Mouse (Mus musculus) CD4-positive, CD25-positive, alpha-beta regulatory T cell, adult 4 months (primary cell): ENCODE measurements around the gene Galr3. TPM values are rescaled to one million over a fixed set of nuclear protein-coding genes. Genes with fewer than 3 reads are reported as not detected.
"Not testable (repeated sequence)": the region's sequence is repeated elsewhere in the genome, so short reads cannot be mapped to it uniquely, and the experiment has no call there.

ENCODE experiments used
- ATAC-seq: one replicate; pipeline ENCODE4 v1.8.0; 2017
- polyA plus RNA-seq, 2 experiments: library from polyadenylated mRNA; unstranded; fragments of 100-300 nt; shearing (Covaris generic); gene quantifications; one replicate each; pipeline ENCODE4 v1.2.1; 2017

Gene Galr3
- polyA plus RNA-seq, 2 experiments from 2014 or later = not detected

- no peak for ATAC-seq
These were observed 14.1 kb upstream of the Galr3 start for GRCm38 (mm10) chr15:79027291-79028205.

DNA sequence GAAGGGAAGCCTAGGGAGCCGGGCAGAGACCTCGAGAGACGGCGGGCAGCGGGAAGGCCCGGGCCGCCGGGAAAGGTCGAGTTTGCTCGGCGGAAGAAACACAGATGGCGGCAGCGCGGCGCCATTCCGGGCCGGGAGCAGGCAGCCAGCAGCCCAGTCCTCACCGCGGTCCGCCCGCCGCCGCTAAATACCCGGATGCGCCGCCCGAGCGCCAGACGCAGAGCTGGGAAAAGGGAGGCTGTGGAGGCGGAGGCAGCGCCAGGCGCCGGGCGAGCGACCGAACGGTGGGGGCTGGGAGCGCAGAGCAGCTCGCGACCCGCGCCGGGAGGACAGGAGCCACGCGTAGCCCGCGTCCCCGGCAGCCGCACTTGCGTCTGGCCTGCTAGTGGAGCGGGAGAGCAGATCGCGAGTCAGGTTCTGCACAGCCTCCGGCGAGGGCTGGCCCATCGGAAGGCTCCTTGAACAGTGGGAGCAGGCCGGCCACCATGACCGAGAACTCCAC lies 13.4 kb upstream of the Galr3 start, which contains the start of gene H1f0:
TSS of gene H1f0 (plus strand) at position 214 of the 502 bp plus-strand sequence.
- ATAC-seq = peak; percentile 76

DNA sequence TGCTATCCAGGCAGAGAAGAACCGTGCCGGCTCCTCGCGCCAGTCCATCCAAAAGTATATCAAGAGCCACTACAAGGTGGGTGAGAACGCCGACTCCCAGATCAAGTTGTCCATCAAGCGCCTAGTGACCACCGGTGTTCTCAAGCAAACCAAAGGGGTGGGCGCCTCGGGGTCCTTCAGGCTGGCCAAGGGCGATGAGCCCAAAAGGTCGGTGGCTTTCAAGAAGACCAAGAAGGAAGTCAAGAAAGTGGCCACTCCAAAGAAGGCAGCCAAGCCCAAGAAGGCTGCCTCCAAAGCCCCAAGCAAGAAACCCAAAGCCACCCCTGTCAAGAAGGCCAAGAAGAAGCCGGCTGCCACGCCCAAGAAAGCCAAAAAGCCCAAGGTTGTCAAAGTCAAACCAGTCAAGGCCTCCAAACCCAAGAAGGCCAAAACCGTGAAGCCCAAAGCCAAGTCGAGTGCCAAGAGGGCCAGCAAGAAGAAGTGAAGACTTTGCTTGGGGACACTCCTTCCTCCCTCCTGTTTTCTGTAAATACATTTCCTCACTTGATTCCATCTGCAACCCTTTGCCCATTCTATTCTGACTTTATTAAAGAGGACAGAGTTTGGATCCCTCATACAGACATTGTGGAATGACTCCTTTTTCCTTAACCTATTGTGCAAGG lies 12.7 kb upstream of the Galr3 start:
- ATAC-seq = no peak

DNA sequence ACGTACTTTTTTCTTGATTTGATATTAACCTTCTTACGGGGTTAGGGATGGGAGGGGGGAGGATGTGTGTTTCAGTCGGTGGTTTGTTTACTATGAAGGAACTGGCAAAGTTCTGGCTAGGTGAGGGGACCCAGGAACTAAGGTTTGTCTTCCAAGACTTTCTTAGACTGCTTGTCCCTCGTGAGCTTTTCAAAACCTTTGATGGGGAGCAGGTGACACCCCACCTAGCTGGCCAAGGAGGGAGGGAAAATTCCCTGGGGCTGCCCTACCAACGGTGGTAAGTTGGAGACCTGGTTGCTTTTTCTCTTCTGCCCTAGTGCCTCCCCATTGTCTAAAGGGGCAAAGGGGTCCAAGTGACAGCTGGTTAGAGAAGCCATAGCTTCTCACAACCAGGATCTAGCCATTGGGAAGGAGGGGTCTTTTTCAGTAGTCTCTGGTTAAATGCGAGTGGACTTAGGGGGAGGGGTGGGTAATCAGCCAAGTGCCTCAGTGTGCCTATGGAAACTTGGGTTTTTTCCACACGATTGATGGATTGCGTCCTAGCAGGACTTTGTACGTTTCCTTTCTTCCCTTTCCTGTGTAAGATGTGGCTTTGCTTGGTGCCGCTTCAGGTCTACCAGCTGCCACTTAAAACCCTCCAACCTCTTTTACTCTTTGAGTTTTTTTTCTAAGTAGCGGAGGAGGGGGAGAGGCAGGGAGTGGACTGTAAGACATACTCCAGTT lies 12.0 kb upstream of the Galr3 start:
- ATAC-seq = no peak

DNA sequence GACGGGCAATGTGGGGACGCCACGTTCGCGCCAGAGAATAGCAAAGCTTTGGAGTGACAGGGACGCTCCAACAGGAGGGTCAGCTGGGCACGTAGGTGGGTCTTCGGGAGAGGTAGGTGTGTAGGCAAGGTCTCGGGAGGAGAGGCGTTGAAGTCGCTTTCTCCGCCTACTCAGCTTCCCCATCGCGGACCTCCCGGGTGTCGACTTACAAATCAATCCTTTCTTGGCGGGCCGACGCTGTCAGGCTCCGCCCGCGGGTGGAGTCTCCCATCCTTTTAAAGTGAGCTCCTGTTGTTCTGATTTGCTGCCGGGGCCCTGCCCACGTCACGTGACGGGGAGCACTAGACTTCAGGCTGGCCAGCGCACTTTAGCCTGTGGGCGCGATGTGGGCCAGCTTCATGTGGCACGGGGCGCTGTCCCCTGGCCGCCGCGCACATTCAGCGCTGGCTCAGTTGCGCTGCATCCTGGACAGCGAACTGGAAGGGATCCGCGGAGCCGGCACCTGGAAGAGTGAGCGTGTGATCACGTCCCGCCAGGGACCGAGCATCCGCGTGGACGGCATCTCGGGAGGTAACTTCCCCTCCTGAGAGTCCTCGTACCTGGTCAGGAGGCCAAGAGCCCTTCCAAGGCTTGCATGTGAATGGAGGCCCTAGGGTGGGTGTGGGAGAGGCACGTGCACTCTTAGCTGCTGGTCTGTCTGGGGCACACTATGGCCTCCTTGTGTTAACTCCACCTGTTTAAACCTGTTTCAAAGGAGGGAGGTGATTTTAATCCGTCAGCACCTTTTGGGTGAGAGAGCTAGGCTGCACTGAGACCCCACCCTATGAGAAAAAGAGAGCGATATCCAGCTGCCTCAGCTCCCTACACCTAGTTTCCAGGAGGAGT lies 10.9 kb upstream of the Galr3 start:
- ATAC-seq = peak; percentile 83

- not testable (repeated sequence) for ATAC-seq
These were observed 9.8 kb upstream of the Galr3 start for GRCm38 (mm10) chr15:79031908-79032307.

DNA sequence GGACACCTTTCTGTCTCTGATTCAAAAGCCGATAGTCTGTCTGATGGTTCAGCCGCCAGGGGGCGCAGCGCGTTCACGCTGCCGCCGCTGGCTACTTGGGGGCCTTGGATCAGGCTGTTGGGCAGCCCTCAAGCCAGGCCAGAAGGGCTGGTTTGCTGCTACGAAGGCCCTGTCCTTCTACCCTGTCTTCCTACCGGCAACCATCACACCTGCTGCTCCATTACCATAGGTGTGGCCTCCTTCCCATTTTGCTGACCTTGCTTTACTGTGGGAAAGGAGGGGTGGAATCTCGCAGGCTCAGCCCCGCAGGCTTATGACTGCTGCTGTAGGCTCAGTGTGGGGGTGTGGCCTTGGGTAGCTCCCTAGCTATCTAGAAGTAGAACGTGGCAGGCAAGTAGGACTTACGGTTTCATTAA lies 3.8 kb upstream of the Galr3 start:
- no peak for ATAC-seq

GRCm38 (mm10) chr15:79038331-79038730 lies 3.4 kb upstream of the Galr3 start:
- ATAC-seq = no peak

GRCm38 (mm10) chr15:79038853-79039252 lies 2.8 kb upstream of the Galr3 start:
- peak; percentile 92 for ATAC-seq

DNA sequence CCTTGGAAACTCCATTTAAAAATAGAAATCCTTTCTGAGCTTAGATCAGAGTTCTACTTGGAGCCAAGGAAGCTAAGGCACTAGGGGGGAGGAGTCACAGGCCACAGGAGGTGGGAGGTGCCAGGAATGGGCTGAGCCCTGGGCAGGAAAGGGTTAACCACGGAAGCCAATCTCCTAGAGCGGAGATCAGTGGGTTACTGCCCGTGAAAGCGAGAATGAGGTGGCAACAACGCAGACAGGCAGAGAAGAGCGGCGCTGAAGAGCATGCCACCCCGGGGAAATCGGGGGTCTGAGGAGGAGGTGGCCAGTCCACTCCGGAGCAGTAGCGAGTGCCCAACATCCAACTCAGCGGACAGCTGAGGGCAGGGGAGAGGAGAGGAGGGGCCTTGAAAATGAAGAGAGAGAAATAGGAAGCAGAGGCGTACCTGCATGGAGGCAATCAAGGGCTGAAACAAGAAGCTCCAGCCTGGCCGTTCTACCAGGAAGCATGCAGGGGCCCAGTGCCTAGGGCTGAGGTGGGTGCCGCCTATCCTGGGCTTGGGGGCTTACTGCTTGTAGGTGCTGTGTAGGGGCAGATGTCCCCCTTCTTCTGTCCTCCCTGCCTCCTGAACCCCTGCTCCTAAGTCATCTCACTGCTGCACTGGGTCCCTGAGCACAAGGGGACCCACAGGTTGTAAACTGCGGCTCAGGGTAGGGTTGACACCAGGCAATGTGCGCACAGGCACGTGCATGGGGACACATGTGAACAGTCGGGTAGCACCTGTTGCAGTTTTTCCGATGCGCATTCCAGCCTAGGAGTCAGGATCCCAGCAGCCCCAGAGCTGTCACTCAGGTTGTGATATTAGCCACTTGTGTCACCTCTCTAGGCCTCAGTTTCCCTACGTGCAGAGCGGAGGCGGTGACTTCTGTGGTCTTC lies 926 bp upstream of the Galr3 start:
- ATAC-seq = peak; percentile 32

DNA sequence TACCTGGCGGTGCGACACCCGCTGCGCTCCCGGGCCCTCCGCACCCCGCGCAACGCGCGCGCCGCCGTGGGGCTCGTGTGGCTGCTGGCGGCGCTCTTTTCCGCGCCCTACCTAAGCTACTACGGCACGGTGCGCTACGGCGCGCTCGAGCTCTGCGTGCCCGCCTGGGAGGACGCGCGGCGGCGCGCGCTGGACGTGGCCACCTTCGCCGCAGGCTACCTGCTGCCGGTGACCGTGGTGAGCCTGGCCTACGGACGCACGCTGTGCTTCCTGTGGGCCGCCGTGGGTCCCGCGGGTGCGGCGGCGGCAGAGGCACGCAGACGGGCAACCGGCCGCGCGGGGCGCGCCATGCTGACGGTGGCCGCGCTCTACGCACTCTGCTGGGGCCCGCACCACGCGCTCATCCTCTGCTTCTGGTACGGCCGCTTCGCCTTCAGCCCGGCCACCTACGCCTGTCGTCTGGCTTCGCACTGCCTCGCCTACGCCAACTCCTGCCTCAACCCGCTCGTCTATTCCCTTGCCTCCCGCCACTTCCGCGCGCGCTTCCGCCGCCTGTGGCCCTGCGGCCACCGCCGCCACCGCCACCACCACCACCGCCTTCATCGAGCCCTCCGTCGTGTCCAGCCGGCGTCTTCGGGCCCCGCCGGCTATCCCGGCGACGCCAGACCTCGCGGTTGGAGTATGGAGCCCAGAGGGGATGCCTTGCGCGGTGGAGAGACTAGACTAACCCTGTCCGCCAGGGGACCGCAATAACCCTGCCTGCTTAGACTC lies 1.2 kb downstream of the Galr3 start:
- ATAC-seq = no peak

GRCm38 (mm10) chr15:79044837-79045236 lies 3.2 kb downstream of the Galr3 start:
- no peak for ATAC-seq

- no peak for ATAC-seq
These were observed 6.5 kb downstream of the Galr3 start for GRCm38 (mm10) chr15:79048186-79048585.

DNA sequence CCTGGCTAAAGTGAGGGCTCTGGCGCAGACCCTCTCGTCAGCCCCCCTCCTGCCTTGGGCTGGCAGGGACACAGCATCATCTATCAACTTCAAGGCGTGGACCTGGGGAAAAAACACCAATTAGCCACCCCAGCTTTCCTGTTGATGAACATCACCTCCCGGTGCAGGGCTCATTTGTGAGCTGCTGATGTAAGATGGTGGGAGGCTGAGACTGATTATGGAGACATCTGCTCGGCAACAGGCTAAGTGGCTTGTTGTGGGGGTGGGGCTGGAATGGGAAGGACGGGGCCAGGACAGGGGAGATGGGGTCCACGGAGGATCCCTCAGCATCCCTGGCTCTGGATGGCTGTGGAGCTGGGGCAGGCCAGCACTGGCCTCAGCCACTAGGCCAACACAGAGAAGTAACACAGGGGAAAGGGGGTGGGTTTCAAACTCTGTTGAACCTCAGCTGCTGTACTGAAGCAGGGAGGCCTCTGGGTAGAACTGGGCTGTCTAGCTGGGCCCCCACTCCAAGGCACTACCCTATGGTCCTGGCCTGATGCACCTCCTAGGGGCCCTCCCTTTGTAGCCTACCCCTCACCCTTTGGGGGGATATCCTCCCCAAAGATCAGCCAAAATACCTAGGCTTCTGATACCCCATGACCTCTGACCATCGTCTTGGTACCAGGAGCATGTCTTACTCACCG lies 8.6 kb downstream of the Galr3 start:
- ATAC-seq = no peak

DNA sequence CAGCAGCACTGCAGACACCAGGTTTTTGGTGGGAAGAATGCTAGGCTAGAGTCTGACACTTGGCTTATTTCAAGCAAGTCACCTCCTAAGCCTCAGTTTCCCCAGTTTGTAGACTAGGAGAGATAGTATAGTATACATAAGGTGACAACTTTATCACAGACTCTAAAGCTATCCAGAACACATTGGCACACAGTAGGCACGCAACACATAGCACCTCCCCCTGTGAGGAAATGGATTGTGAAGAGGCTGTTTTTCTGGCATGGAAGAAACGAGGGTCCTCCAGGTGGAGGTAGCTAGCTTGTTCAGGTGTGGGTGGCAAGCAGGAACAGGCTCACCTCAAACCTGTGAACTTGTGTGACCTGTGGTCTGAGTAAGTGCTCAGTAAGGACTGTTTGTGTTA lies 9.3 kb downstream of the Galr3 start:
- no peak for ATAC-seq

DNA sequence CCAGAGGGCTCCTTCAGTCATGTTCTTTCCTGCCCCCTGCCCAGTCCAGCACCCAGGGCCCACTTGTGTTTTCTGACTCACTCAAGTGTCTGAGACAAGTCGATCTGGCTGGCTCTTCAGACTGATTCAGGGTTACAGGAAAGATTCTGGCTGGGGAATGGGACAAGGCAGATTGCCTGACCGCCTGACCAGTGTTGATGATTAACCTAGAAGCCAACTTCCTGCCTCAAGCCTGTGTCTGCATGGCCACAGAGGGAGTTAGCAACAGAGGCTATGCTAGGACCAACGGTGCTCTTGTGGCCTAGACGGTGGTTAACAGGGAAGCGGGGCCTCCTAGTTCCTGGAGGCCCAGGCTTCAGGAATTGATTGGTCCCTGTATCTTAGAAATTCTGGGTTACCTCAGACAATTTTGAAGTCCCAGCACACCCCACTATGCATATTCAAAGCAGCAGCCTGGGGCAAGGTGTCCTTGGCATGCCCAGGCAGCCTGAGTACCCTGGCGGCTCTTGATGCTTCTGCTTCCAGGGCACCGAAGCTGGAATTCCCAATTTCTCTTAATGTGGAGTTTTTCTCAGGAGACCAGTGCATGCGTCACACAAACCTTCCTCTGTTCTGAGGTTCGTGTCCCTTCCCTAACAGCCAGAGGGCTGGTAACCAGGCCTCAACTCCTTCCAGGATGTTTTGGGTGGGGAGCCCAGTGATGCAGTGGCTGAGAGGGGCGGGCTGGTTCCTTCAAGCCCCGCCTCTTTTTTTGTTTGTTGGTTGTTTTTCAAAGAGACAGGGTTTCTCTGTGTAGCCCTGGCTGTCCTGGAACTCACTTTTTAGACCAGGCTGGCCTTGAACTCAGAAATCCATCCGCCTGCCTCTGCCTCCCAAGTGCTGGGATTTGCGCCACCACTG lies 10.0 kb downstream of the Galr3 start:
- no peak for ATAC-seq

GRCm38 (mm10) chr15:79052366-79052765 lies 10.7 kb downstream of the Galr3 start:
- ATAC-seq = no peak

DNA sequence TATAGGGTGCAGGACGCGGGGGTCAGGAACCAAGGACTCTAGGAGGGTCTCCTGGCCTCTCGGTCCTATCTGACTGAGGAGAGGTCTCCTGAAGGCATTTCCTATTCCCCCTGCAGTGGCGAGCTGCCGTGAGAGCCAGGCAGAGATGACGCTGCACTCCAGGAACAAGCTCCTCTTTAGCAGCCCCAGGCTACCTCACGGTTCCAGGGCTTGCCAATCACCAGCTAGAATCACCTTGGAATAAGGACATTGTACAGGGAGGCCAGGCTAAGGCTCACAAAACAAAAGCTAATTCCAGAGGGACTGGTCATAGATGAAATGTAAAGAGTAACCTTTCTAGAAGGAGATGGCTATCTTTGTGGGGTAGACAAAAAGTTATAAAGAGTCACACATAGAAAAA lies 14.9 kb downstream of the Galr3 start:
- no peak for ATAC-seq
